29 mouse cellular contexts compared by ENCODE assay signal in the genomic region with DNA sequence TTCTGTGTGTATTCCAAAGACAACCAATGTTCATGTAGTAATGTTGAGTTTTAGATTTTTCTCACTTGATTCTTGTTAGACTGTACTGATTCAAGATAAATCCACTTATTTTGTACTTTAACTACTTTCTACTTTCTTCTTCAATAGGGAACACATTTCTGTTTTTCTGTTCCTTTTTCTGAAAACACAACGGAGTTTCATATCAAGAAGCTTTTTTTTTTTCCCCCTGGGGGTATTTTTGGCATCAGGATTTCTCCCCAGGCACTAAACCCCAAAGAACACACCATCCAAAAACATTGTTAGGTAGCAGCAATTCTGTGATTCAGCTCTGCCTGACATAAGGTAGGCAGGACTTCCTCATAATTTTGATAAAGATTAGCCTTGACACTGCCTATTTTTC.
"Had no signal": no experiment of that assay in that cellular context is flagged by ENCODE, and none has a peak within 500 bp of the region (broad histone marks: within the 10 kb centered on the region; RNA-seq: fewer than 3 reads in every experiment).

No protein-coding gene starts in this region.

- H3K27ac ChIP-seq: limb, embryonic 10.5 days; limb, embryonic 12.5 days; limb, embryonic 13.5 days; limb, embryonic 15.5 days; liver, embryonic 12.5 days; liver, embryonic 13.5 days; liver, embryonic 14.5 days; liver, embryonic 15.5 days; lung, embryonic 15.5 days; macrophage; midbrain, embryonic 10.5 days; midbrain, embryonic 12.5 days; midbrain, embryonic 13.5 days; midbrain, embryonic 15.5 days had no signal

- H3K9ac ChIP-seq: limb, embryonic 12.5 days; limb, embryonic 13.5 days; limb, embryonic 15.5 days; liver, embryonic 12.5 days; liver, embryonic 13.5 days; liver, embryonic 14.5 days; liver, embryonic 15.5 days; liver, postnatal 0 days; lung, embryonic 14.5 days; lung, embryonic 15.5 days; midbrain, embryonic 12.5 days; midbrain, embryonic 13.5 days; midbrain, embryonic 15.5 days had no signal

- H3K4me1 ChIP-seq: limb, embryonic 10.5 days; limb, embryonic 12.5 days; limb, embryonic 13.5 days; limb, embryonic 15.5 days; liver, embryonic 12.5 days; liver, embryonic 15.5 days; lung, embryonic 15.5 days; megakaryocyte, embryonic 14.5 days; midbrain, embryonic 10.5 days; midbrain, embryonic 12.5 days; midbrain, embryonic 13.5 days; midbrain, embryonic 15.5 days had no signal

- H3K27me3 ChIP-seq: limb, embryonic 12.5 days; limb, embryonic 13.5 days; limb, embryonic 15.5 days; liver, embryonic 12.5 days; liver, embryonic 13.5 days; liver, embryonic 15.5 days; lung, embryonic 15.5 days; megakaryocyte, embryonic 14.5 days; midbrain, embryonic 12.5 days; midbrain, embryonic 13.5 days; midbrain, embryonic 15.5 days had no signal

- H3K4me2 ChIP-seq: limb, embryonic 12.5 days; limb, embryonic 13.5 days; limb, embryonic 15.5 days; liver, embryonic 11.5 days; liver, embryonic 12.5 days; liver, embryonic 13.5 days; liver, embryonic 15.5 days; lung, embryonic 14.5 days; lung, embryonic 15.5 days; midbrain, embryonic 11.5 days; midbrain, embryonic 12.5 days; midbrain, embryonic 13.5 days; midbrain, embryonic 15.5 days had no signal

- DNase-seq: left cerebral cortex, postnatal 4 days; liver; liver, embryonic 13.5 days; liver, postnatal 0 days; lung, adult 18-20 months; lung, adult 2 months; lung, embryonic 14.5 days; lung, postnatal 10 days; lung, postnatal 14 days; lung, postnatal 36 days; lung, postnatal 4 days; midbrain, embryonic 14.5 days had no signal

- H3K9me3 ChIP-seq: limb, embryonic 10.5 days; limb, embryonic 12.5 days; limb, embryonic 13.5 days; limb, embryonic 15.5 days; liver, embryonic 12.5 days; liver, embryonic 13.5 days; liver, embryonic 15.5 days; lung, embryonic 15.5 days; megakaryocyte, embryonic 14.5 days; midbrain, embryonic 10.5 days; midbrain, embryonic 12.5 days; midbrain, embryonic 13.5 days; midbrain, embryonic 15.5 days had no signal

- H3K4me3 ChIP-seq: limb, embryonic 10.5 days; limb, embryonic 12.5 days; limb, embryonic 13.5 days; limb, embryonic 15.5 days; liver, embryonic 12.5 days; liver, embryonic 13.5 days; liver, embryonic 15.5 days; lung, embryonic 15.5 days; megakaryocyte, embryonic 14.5 days; midbrain, embryonic 10.5 days; midbrain, embryonic 12.5 days; midbrain, embryonic 13.5 days; midbrain, embryonic 15.5 days; myocyte had no signal

- H3K36me3 ChIP-seq: limb, embryonic 10.5 days; limb, embryonic 12.5 days; limb, embryonic 13.5 days; limb, embryonic 15.5 days; liver, embryonic 12.5 days; liver, embryonic 13.5 days; liver, embryonic 15.5 days; lung, embryonic 15.5 days; midbrain, embryonic 10.5 days; midbrain, embryonic 12.5 days; midbrain, embryonic 13.5 days; midbrain, embryonic 15.5 days had no signal
